Mouse (Mus musculus): Measurements from ENCODE around the gene Cntnap2. TPM values are rescaled to one million over a fixed set of nuclear protein-coding genes. Genes with fewer than 3 reads are reported as not detected.

The Cntnap2 gene
- total and polyA plus RNA-seq, 3 experiments, result 0.30 to 0.79 (median 0.44) TPM

- Histone ChIP-seq H3K27me3 (replicated peaks) (no peaks in the 10 kb centered on the region), H3K4me3 (replicated peaks in 1 of 3; ENCODE audit: low read depth in 2 of 3, low read length in 2 of 3, poor library complexity in 1 of 3) (no peak overlapping the region), H3K9ac (ENCODE audit: insufficient read depth, low read depth) (no peak overlapping the region), H3K27ac (ENCODE audit: insufficient read depth, low read depth) (no peak overlapping the region), H3K4me1 (ENCODE audit: control insufficient read depth in 1 of 2, insufficient read depth in 2 of 2) (no peaks in the 10 kb centered on the region), H3K79me2 (replicated peaks; ENCODE audit: control insufficient read depth, extremely low read depth, insufficient read depth, poor library complexity, severe bottlenecking) (no peaks in the 10 kb centered on the region), H3K9me3 (replicated peaks; ENCODE audit: low read length) (no peaks in the 10 kb centered on the region), H3K36me3 (replicated peaks in 1 of 2; ENCODE audit: control insufficient read depth in 1 of 2, insufficient read depth in 1 of 2, low read length in 1 of 2) (no peaks in the 10 kb centered on the region), H3K4me2 (ENCODE audit: insufficient read depth, low read depth, poor library complexity, severe bottlenecking) (no peak overlapping the region)
- no peak for DNase-seq (ENCODE audit: extremely low read depth)
- in situ Hi-C loops (cut with MboI; ENCODE audit: low pct_ligation_motif_present, low pct_unique_long_range_greater_than_20kb, low sequenced_read_pairs), result no loop called here
- dilution Hi-C loops (cut with MboI; ENCODE audit: extremely low pct_ligation_motif_present, extremely low pct_unique_long_range_greater_than_20kb, low sequenced_read_pairs), result no loop called here
- TF ChIP-seq UBTF (IDR thresholded peaks at IDR 0.05; ENCODE audit: low read depth, low read length), result no peak
- no peak for TF ChIP-seq RAD21 (IDR thresholded peaks at IDR 0.05; ENCODE audit: low read depth, low read length)
- TF ChIP-seq CHD2 (IDR thresholded peaks at IDR 0.05; ENCODE audit: low read length), result no peak
- no peak for TF ChIP-seq POLR2A (IDR thresholded peaks at IDR 0.05; ENCODE audit: low read depth, low read length)
- TF ChIP-seq ZC3H11A (IDR thresholded peaks at IDR 0.05; ENCODE audit: low read depth, low read length), result no peak
- no peak for TF ChIP-seq ETS1 (conservative IDR thresholded peaks at IDR 0.05; ENCODE audit: low read depth, low read length)
- no peak for TF ChIP-seq USF2 (conservative IDR thresholded peaks at IDR 0.05; ENCODE audit: low read depth, low read length)
- no peak for TF ChIP-seq SMC3 (IDR thresholded peaks at IDR 0.05; ENCODE audit: low read depth, low read length)
- TF ChIP-seq E2F4 (IDR thresholded peaks at IDR 0.05; ENCODE audit: insufficient replicate concordance, low read depth, low read length), result no peak
Measured at GRCm38 (mm10) chr6:46802264-46803110, 1743.3 kb downstream of the Cntnap2 start.

- Histone ChIP-seq H3K4me2 (ENCODE audit: insufficient read depth, low read depth, poor library complexity, severe bottlenecking) (no peak overlapping the region), H3K79me2 (replicated peaks; ENCODE audit: control insufficient read depth, extremely low read depth, insufficient read depth, poor library complexity, severe bottlenecking) (no peaks in the 10 kb centered on the region), H3K9ac (ENCODE audit: insufficient read depth, low read depth) (no peak overlapping the region), H3K36me3 (replicated peaks in 1 of 2; ENCODE audit: control insufficient read depth in 1 of 2, insufficient read depth in 1 of 2, low read length in 1 of 2) (no peaks in the 10 kb centered on the region), H3K4me3 (replicated peaks in 1 of 3; ENCODE audit: low read depth in 2 of 3, low read length in 2 of 3, poor library complexity in 1 of 3) (no peak overlapping the region), H3K27me3 (replicated peaks) (no peaks in the 10 kb centered on the region), H3K9me3 (replicated peaks; ENCODE audit: low read length) (no peaks in the 10 kb centered on the region), H3K4me1 (ENCODE audit: control insufficient read depth in 1 of 2, insufficient read depth in 2 of 2) (no peaks in the 10 kb centered on the region), H3K27ac (ENCODE audit: insufficient read depth, low read depth) (no peak overlapping the region)
- dilution Hi-C loops (cut with MboI; ENCODE audit: extremely low pct_ligation_motif_present, extremely low pct_unique_long_range_greater_than_20kb, low sequenced_read_pairs) (no loop called here), in situ Hi-C loops (cut with MboI; ENCODE audit: low pct_ligation_motif_present, low pct_unique_long_range_greater_than_20kb, low sequenced_read_pairs) (no loop called here)
- no peak for DNase-seq (ENCODE audit: extremely low read depth)
- TF ChIP-seq IRF4 (IDR thresholded peaks at IDR 0.05; ENCODE audit: low read depth, low read length), result no peak
- TF ChIP-seq JUND (conservative IDR thresholded peaks at IDR 0.05; ENCODE audit: low read depth, low read length), result no peak
- TF ChIP-seq USF2 (conservative IDR thresholded peaks at IDR 0.05; ENCODE audit: low read depth, low read length), result no peak
- TF ChIP-seq CHD1 (IDR thresholded peaks at IDR 0.05; ENCODE audit: low read depth, low read length), result no peak
- TF ChIP-seq CHD2 (IDR thresholded peaks at IDR 0.05; ENCODE audit: low read length), result no peak
- TF ChIP-seq MEF2A (IDR thresholded peaks at IDR 0.05; ENCODE audit: borderline replicate concordance, low read depth, low read length), result no peak
- no peak for TF ChIP-seq ELF1 (IDR thresholded peaks at IDR 0.05; ENCODE audit: low read depth, low read length)
- TF ChIP-seq TCF12 (IDR thresholded peaks at IDR 0.05; ENCODE audit: low read depth, low read length), result no peak
- TF ChIP-seq TBP (conservative IDR thresholded peaks at IDR 0.05; ENCODE audit: low read depth, low read length), result no peak
- TF ChIP-seq MAX (IDR thresholded peaks at IDR 0.05; ENCODE audit: low read length), result no peak
- no peak for TF ChIP-seq ZC3H11A (IDR thresholded peaks at IDR 0.05; ENCODE audit: low read depth, low read length)
- TF ChIP-seq GABPA (IDR thresholded peaks at IDR 0.05; ENCODE audit: insufficient replicate concordance, low read depth, low read length), result no peak
- no peak for TF ChIP-seq MYC (IDR thresholded peaks at IDR 0.05; ENCODE audit: low read depth, low read length)
- no peak for TF ChIP-seq USF1 (IDR thresholded peaks at IDR 0.05; ENCODE audit: low read depth, low read length)
- no peak for TF ChIP-seq MAFK (IDR thresholded peaks at IDR 0.05; ENCODE audit: insufficient replicate concordance, low read length)
Measured at GRCm38 (mm10) chr6:46856635-46857034, 1797.5 kb downstream of the Cntnap2 start.
